Mouse (Mus musculus) thymus, adult 2 months (tissue): ENCODE measurements at regions not wholly inside any gene's neighbourhood (a gene's known extent, or its start where the extent isn't known, plus 50 kb on each side); places are given as distances from the start of the nearest gene placed in this dataset.

Experiments used
- CTCF ChIP-seq: fragments of 200-500 bp; IDR thresholded peaks from 2 replicates; pipeline ENCODE4 v1.5.1; 2012; ENCODE audit warnings: mild to moderate bottlenecking, control low read depth, low read length, moderate library complexity, borderline replicate concordance; ENCODE audit not compliant: control insufficient read depth, poor library complexity, insufficient read depth; ENCODE audit errors: extremely low read depth
- POLR2A ChIP-seq: fragments of 200-500 bp; IDR thresholded peaks from 2 replicates; pipeline ENCODE4 v1.6.1; 2012; ENCODE audit warnings: mild to moderate bottlenecking, low read length, control low read depth, moderate library complexity; ENCODE audit not compliant: control insufficient read depth, poor library complexity, insufficient read depth; ENCODE audit errors: extremely low read depth

GRCm38 (mm10) chr14:106199109-106199508 lies 93.1 kb downstream of the Trim52 start:
- no peak for TF ChIP-seq POLR2A
- no peak for TF ChIP-seq CTCF
